Mouse (Mus musculus): ENCODE measurements around the gene Slc51b.

- TF ChIP-seq POLR2A (IDR thresholded peaks at IDR 0.05; ENCODE audit: borderline replicate concordance, extremely low read depth, low read depth, low read length) (no peak), CTCF (IDR thresholded peaks at IDR 0.05; ENCODE audit: insufficient read depth, low read length) (no peak)
These were observed 13.9 kb downstream of the Slc51b start for GRCm38 (mm10) chr9:65408871-65409295.

All from lung, adult 2 months (tissue).